Mouse (Mus musculus): ENCODE measurements around the gene Rps6kl1.

GRCm38 (mm10) chr12:85157797-85158460 is 6.9 kb upstream of the Rps6kl1 start:
- TF ChIP-seq CTCF (IDR thresholded peaks at IDR 0.05; ENCODE audit: low read depth) (no peak), EP300 (IDR thresholded peaks at IDR 0.05; ENCODE audit: low read depth) (no peak)
